Mouse (Mus musculus) cerebellum, adult 2 months (tissue): ENCODE results near the gene Mrpl58.

Experiments used
- CTCF ChIP-seq: fragments of 200-500 bp; IDR thresholded peaks from 2 replicates; pipeline ENCODE4 v1.5.1; 2011; ENCODE audit warnings: low read depth, mild to moderate bottlenecking, control low read depth, low read length, moderate library complexity, borderline replicate concordance; ENCODE audit not compliant: insufficient read depth
- POLR2A ChIP-seq: fragments of 200-500 bp; IDR thresholded peaks from 2 replicates; pipeline ENCODE4 v1.6.1; 2011; ENCODE audit warnings: low read length, control low read depth, borderline replicate concordance; ENCODE audit not compliant: insufficient read depth

DNA sequence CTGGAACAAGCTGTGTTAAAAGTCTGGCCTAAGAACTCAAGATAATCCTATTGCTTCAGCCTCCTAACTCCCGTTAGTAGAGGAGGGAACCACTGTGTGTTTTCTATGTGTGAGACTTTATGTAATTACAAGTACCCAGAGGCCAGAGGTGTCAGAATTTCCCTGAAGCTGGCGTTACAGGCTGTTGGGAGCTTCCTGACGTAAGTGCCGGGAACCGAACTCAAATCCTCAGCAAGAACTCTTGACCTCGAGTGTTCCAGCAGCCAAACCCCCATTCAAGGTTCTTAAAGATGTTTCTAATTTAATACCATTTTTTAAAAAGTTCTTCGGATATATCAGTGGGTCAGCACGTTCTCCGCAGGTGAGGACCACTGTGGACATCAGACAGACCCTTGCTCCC, 22.3 kb upstream of the Mrpl58 start:
- TF ChIP-seq CTCF (no peak), POLR2A (no peak)
